Mouse (Mus musculus): ENCODE data around the gene Nudt5.
"Not testable (repeated sequence)": the region's sequence is repeated elsewhere in the genome, so short reads cannot be mapped to it uniquely, and the experiment has no call there.

Gene Nudt5

DNA sequence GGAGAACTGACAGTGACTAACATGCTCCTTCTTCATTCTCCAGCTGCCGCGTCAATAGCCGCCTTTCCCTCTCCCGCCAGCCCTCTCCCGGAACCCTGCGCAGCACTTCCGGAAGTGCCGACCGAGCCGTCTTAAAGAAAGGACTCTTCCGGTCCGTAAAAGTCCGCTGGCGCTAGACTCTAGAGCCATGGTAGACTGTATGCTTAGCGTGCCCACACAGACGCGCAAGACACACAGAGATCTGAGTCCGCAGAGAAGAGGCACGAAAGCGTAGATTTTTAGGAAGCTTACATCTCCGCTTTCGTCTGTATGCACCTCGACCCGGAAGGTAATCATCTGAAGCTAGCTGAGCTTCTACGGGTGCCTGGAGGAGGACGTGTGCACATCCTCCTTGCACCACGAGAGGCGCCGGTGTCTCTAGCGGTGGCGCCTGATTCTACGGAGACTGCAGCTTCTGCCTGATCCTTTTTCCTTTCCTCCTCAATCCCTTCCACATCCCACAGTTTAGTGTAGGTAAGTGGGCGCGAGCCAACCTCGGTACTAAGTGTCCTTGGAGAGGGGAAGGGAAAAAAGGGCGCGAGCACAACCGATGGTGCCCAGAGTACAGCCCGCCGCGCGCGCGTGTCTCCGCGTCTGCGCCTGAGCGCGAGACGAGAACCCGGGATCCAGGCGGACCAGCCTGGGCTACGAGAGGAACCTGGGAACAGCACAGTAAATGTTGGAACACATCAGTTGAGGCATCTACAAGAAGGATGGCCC lies at the start of gene Nudt5, which contains the start of gene Cdc123:
TSS of gene Nudt5 (plus strand) at position 147 of the 759 bp plus-strand sequence.
TSS of gene Cdc123 (minus strand) at position 292 of the 759 bp plus-strand sequence.
- DNase-seq, result peak; percentile 89 to 91

DNA sequence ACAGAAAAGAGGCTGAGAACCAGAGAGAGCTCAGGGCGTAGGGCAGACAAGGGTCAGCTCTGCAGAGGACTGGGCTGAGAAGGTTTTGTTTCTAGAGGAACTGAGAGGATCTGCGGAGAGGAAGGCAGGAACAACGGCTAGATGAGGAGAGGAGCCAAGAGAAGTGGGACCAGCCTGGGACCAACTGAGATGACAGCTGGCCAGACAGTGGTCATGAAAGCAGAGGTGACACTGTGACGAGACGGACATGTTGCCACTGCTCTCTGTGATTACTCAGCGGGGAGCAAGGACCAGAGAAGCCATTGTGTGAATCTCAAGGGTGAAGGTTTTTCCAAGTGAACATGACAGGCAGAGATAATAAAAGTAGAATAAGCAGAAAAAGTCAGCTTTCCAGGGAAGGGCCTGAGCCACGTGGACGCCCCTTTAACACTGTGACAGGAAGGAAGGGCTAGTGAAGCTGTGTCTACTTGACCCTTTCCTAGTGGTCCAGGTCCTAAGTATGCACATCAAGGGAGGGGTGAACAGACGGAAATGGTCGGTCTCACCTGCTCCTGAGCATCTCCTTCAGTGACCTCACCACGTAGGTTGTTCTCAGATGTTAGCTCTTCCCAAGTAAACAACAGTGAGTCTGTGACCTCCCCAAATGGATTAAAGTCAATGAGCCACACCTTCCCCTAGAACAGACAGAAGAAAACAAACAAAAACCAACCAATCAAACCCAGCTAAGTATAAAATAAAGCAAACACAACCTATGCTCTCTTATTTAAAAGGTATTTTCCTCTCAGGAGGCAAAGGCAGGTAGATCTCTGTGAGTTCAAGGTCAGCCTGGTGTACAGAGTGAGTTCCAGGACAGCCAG lies 46.8 kb upstream of the Nudt5 start:
- DNase-seq, result no peak

- DNase-seq, result no peak
Observed at GRCm38 (mm10) chr2:5801182-5801640, 43.6 kb upstream of the Nudt5 start.

- DNase-seq, result no peak
Observed at GRCm38 (mm10) chr2:5801927-5802590, 42.8 kb upstream of the Nudt5 start.

GRCm38 (mm10) chr2:5804440-5805045 lies 40.3 kb upstream of the Nudt5 start:
- no peak for DNase-seq

DNA sequence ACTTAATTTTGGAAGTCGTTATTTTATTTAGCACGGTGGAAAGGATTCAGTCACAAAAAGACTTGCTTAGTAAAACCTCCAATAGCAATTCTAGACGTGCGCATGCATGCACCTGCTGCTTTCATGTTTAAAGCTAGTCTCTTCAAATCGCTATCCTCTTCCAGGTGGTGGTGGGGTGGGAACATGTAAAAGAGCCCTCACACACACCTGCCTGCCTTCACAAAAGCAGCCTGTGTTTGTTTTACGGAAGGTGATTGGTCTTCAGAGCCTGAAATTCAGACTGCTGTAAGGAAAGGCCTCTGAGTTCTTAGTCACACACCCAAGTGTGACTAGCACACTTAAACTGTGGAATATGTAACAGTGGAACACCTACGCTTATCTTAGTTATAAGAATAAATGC lies 39.6 kb upstream of the Nudt5 start:
- no peak for DNase-seq

GRCm38 (mm10) chr2:5806201-5806600 lies 38.6 kb upstream of the Nudt5 start:
- DNase-seq, result not testable (repeated sequence)

DNA sequence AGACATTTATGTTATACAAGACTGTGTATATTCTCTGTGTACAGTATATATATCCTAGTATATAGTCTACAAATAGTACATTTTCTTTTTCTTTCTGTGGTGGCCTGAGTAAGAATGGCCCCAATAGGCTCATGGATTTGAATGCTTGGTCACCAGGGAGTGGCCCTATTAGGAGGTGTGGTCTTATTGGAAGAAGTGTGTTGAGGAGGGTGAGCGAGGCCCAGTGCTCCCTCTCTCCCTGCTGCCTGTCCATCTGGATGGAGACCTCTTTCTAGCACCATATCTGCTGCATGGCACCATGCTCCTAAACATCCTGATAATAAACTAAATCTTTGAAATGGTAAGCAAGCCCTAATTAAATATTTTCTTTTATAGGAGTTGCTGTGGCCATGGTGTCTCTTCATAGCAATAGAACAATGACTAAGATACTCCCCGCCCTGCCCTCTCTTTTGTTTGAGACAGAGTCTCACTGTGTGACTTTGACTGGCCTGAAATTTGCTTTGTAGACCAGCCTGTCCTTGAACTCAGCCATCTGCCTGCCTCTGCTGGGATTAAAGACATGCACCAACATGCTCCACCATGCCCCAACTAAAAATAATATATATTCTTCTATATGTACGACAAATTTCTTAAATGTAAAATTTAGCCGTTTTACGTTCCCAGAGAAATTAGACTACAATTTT lies 34.6 kb upstream of the Nudt5 start:
- DNase-seq, result no peak

GRCm38 (mm10) chr2:5811235-5811782 lies 33.5 kb upstream of the Nudt5 start:
- no peak for DNase-seq

DNA sequence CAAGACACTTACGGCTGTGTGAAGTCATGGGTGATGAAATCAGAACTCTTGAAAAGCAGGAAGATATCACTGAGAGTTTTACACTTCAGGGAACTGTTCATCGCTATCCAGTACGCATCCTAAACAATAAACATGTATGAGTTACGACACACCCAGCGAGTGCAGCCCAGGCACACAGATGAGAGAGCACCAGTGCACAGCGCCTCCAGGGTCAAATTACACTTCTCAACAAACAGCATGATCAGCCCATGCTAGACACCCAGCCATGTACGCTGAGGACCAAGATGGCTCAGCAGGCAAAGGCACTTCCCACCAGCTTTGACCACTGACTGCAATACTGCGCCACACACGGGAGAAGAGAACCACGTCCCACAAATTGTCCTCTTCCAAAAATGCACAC lies 23.6 kb upstream of the Nudt5 start:
- DNase-seq, result no peak

DNA sequence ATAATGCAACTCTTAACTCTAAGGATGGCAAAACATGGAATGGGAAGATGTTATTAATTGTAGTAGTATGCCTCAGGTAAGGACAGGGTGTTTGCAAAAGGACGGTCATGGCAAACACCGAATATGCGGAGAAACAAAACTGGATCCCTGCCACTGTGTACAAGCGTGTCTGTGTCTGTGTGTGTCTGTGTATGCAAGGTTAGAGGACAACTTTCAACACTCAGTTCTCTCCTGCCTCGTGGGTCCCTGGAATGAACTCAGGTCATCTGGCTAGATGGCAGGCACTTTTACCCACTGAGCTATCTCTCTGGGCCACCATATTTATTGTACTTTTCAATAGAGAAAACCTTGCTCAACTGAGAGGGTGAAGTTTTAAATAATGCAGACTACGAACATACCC lies 22.4 kb upstream of the Nudt5 start:
- no peak for DNase-seq

GRCm38 (mm10) chr2:5824213-5824612 lies 20.6 kb upstream of the Nudt5 start:
- no peak for DNase-seq

DNA sequence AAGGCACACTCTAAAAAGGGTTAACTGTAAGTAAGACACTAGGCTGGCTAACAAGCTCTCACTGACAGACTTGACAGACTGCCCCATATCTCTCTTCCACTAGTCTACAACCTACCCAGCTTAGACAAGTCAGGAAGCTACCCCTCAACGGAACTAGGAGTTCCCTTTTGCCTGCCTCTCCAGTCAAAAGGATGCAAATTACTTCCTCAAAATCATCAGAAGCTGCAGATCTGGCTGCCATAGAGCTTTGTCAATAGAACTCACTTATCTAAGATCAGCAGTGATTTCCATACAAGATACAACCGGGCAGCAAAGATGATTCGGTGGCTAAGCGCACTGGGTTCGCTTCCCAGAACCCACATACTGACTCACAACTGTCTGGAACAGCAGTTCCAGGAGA lies 20.1 kb upstream of the Nudt5 start:
- DNase-seq, result no peak

DNA sequence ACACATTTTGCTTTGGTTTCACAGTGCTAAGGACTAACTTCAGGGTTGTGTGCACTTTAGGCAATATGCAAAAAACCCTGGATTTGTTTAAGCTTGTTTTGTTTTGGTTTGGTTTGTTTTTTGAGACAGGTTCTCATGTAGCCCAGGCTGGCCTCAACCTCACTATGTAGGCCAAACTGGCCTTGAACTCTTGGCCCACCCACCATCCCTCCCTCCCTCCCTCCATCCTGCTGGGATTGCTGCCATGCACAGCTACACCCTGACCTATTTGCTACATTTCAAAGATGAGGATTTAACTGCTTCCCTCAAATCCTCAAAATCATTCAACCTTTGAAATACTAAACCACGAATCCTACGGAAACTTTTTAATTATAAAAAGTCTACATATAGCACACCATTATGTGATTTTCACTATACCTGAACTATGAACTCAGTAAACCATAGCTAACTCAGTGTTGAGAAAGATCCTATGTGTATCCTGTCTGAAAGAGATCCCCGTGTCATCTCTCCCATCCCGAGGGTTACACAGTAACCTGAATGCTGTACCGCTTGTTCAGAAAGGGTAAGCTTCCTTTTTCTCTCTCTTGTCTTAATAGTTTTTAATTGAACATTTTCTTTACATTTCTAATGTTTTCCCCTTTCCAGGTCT lies 19.4 kb upstream of the Nudt5 start:
- DNase-seq, result no peak

GRCm38 (mm10) chr2:5840815-5841214 lies 4.0 kb upstream of the Nudt5 start:
- DNase-seq, result no peak

DNA sequence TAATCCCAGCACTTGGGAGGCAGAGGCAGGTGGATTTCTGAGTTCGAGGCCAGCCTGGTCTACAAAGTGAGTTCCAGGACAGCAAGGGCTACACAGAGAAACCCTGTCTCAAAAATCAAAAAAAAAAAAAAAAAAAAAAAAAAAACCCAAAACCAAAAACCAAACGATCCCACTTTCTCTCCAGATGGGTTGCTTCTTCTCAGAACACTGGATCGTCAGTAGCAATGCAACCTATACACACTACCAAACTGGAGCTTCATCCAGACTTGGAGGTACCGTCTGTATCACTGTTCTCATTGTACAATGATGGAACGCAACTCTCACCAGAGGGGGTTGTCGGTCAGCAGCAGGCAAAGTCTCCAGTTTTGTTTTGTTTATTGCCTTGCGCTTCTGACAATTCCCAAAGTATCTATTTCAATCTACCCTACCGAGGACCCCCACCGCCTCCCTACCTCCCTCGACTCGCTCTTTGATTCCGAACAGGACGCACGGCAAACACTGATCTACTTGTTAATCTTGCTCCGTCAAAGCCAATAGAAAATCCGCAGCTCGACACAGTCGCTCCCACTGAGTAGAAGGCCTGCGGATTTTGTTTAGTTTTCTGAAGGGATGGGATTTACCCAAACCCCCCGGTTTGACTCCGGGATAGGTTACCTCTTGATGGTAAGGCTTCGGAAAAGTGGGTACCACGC lies 492 bp upstream of the Nudt5 start:
- DNase-seq, result no peak

GRCm38 (mm10) chr2:5845826-5846225 lies 1.0 kb downstream of the Nudt5 start:
- no peak for DNase-seq

GRCm38 (mm10) chr2:5851116-5851515 lies 6.3 kb downstream of the Nudt5 start:
- peak in 1 of 2 experiments; percentile 20 for DNase-seq

- no peak for DNase-seq
Observed at GRCm38 (mm10) chr2:5851866-5852265, 7.0 kb downstream of the Nudt5 start.

- DNase-seq, result no peak
Observed at GRCm38 (mm10) chr2:5862834-5863233, 18.0 kb downstream of the Nudt5 start, which contains the start of gene Gm13199. Gene Gm13199, minus strand, starts transcription at chr2:5862934.

GRCm38 (mm10) chr2:5867681-5868080 lies 22.9 kb downstream of the Nudt5 start:
- DNase-seq, result no peak
